Mouse (Mus musculus): ENCODE results near the gene Glis2. TPM values are rescaled to one million over a fixed set of nuclear protein-coding genes. Genes with fewer than 3 reads are reported as not detected.

Glis2 gene
- polyA plus RNA-seq (2016; fragmentation: Nextera tagmentation; extraction: Ambion mirVana), result 28.4 and 32.6 TPM in 2 replicates

- Histone ChIP-seq H3K27me3 (no peaks in the 10 kb centered on the region), H3K27ac (peak within 1 kb of the TSS; percentile 97), H3K36me3 (peaks cover 13% of the 10 kb centered on the region), H3K4me3 (replicated peaks) (peak within 1 kb of the TSS; percentile 89), H3K9ac (replicated peaks) (peak within 1 kb of the TSS; percentile 95), H3K4me1 (replicated peaks) (peaks cover 64% of the 10 kb centered on the region), H3K9me3 (no peaks in the 10 kb centered on the region), H3K4me2 (peak within 1 kb of the TSS; percentile 99)
- WGBS, result under 1% methylated on average over 46 of the region's 74 CpGs
- ATAC-seq (ENCODE audit: insufficient number of reproducible peaks, insufficient read depth, low FRiP score, low TSS enrichment, low read depth), result peak; percentile 82
Observed at GRCm38 (mm10) chr16:4593971-4594813, at the start of gene Glis2. Gene Glis2 (plus strand): TSS chr16:4594713.

- no peak overlapping the region for H3K4me2 ChIP-seq
- H3K4me3 ChIP-seq (replicated peaks), result no peak overlapping the region
- WGBS, result 78% methylated on average over 9 of the region's 9 CpGs
- no peak overlapping the region for H3K9ac ChIP-seq (replicated peaks)
- no peak for ATAC-seq (ENCODE audit: insufficient number of reproducible peaks, insufficient read depth, low FRiP score, low TSS enrichment, low read depth)
- H3K4me1 ChIP-seq (replicated peaks), result peaks cover 6% of the 10 kb centered on the region
- no peak overlapping the region for H3K27ac ChIP-seq
- no peaks in the 10 kb centered on the region for H3K9me3 ChIP-seq
- no peaks in the 10 kb centered on the region for H3K27me3 ChIP-seq
- peaks cover 53% of the 10 kb centered on the region for H3K36me3 ChIP-seq
Observed at GRCm38 (mm10) chr16:4544845-4545244, 49.7 kb upstream of the Glis2 start.

GRCm38 (mm10) chr16:4546838-4547237 is 47.7 kb upstream of the Glis2 start:
- Histone ChIP-seq H3K27ac (no peak overlapping the region), H3K4me2 (no peak overlapping the region), H3K9ac (replicated peaks) (no peak overlapping the region), H3K27me3 (no peaks in the 10 kb centered on the region), H3K9me3 (no peaks in the 10 kb centered on the region), H3K36me3 (peaks cover 67% of the 10 kb centered on the region), H3K4me1 (replicated peaks) (peaks cover 9% of the 10 kb centered on the region), H3K4me3 (replicated peaks) (no peak overlapping the region)
- no peak for ATAC-seq (ENCODE audit: insufficient number of reproducible peaks, insufficient read depth, low FRiP score, low TSS enrichment, low read depth)
- 93% methylated on average over 8 of the region's 8 CpGs for WGBS

- peaks cover 68% of the 10 kb centered on the region for H3K36me3 ChIP-seq
- H3K4me2 ChIP-seq, result no peak overlapping the region
- no peaks in the 10 kb centered on the region for H3K27me3 ChIP-seq
- H3K4me3 ChIP-seq (replicated peaks), result no peak overlapping the region
- H3K27ac ChIP-seq, result no peak overlapping the region
- no peak overlapping the region for H3K9ac ChIP-seq (replicated peaks)
- no peak for ATAC-seq (ENCODE audit: insufficient number of reproducible peaks, insufficient read depth, low FRiP score, low TSS enrichment, low read depth)
- no peaks in the 10 kb centered on the region for H3K9me3 ChIP-seq
- 92% methylated on average over 5 of the region's 5 CpGs for WGBS
- peaks cover 12% of the 10 kb centered on the region for H3K4me1 ChIP-seq (replicated peaks)
Observed at GRCm38 (mm10) chr16:4547611-4548010, 46.9 kb upstream of the Glis2 start.

GRCm38 (mm10) chr16:4548953-4549688 is 45.4 kb upstream of the Glis2 start:
- Histone ChIP-seq H3K9me3 (no peaks in the 10 kb centered on the region), H3K4me2 (no peak overlapping the region), H3K27ac (no peak overlapping the region), H3K27me3 (no peaks in the 10 kb centered on the region), H3K36me3 (peaks cover 68% of the 10 kb centered on the region), H3K4me3 (replicated peaks) (no peak overlapping the region), H3K4me1 (replicated peaks) (peaks cover 27% of the 10 kb centered on the region), H3K9ac (replicated peaks) (no peak overlapping the region)
- ATAC-seq (ENCODE audit: insufficient number of reproducible peaks, insufficient read depth, low FRiP score, low TSS enrichment, low read depth), result no peak
- 85% methylated on average over 18 of the region's 18 CpGs for WGBS

GRCm38 (mm10) chr16:4551056-4551455 is 43.5 kb upstream of the Glis2 start:
- H3K27ac ChIP-seq, result no peak overlapping the region
- no peak overlapping the region for H3K4me3 ChIP-seq (replicated peaks)
- peaks cover 34% of the 10 kb centered on the region for H3K4me1 ChIP-seq (replicated peaks)
- H3K36me3 ChIP-seq, result peaks cover 55% of the 10 kb centered on the region
- H3K9ac ChIP-seq (replicated peaks), result no peak overlapping the region
- WGBS, result 36% methylated on average over 13 of the region's 13 CpGs
- H3K4me2 ChIP-seq, result no peak overlapping the region
- H3K27me3 ChIP-seq, result no peaks in the 10 kb centered on the region
- no peaks in the 10 kb centered on the region for H3K9me3 ChIP-seq
- ATAC-seq (ENCODE audit: insufficient number of reproducible peaks, insufficient read depth, low FRiP score, low TSS enrichment, low read depth), result no peak

- Histone ChIP-seq H3K9ac (replicated peaks) (no peak overlapping the region), H3K9me3 (no peaks in the 10 kb centered on the region), H3K4me2 (peak overlapping the region; percentile 37; the same call in 1 of the 2 replicates), H3K4me3 (replicated peaks) (no peak overlapping the region), H3K4me1 (replicated peaks) (peaks cover 42% of the 10 kb centered on the region), H3K36me3 (peaks cover 49% of the 10 kb centered on the region), H3K27me3 (no peaks in the 10 kb centered on the region), H3K27ac (peak overlapping the region; percentile 95)
- ATAC-seq (ENCODE audit: insufficient number of reproducible peaks, insufficient read depth, low FRiP score, low TSS enrichment, low read depth), result no peak
- 86% methylated on average over 12 of the region's 12 CpGs for WGBS
Observed at GRCm38 (mm10) chr16:4551885-4552284, 42.6 kb upstream of the Glis2 start.

GRCm38 (mm10) chr16:4552829-4553550 is 41.5 kb upstream of the Glis2 start:
- Histone ChIP-seq H3K27me3 (no peaks in the 10 kb centered on the region), H3K4me2 (peak overlapping the region; percentile 37), H3K4me1 (replicated peaks) (peaks cover 52% of the 10 kb centered on the region), H3K4me3 (replicated peaks) (peak overlapping the region; percentile 14), H3K9ac (replicated peaks) (peak overlapping the region; percentile 9; the same call in 1 of the 2 replicates), H3K9me3 (no peaks in the 10 kb centered on the region), H3K36me3 (peaks cover 40% of the 10 kb centered on the region), H3K27ac (peak overlapping the region; percentile 95)
- WGBS, result 9% methylated on average over 6 of the region's 6 CpGs
- peak; percentile 70 for ATAC-seq (ENCODE audit: insufficient number of reproducible peaks, insufficient read depth, low FRiP score, low TSS enrichment, low read depth)

- H3K36me3 ChIP-seq, result peaks cover 20% of the 10 kb centered on the region
- H3K4me2 ChIP-seq, result no peak overlapping the region
- H3K9ac ChIP-seq (replicated peaks), result no peak overlapping the region
- peaks cover 57% of the 10 kb centered on the region for H3K4me1 ChIP-seq (replicated peaks)
- H3K27ac ChIP-seq, result no peak overlapping the region
- no peaks in the 10 kb centered on the region for H3K27me3 ChIP-seq
- no peak for ATAC-seq (ENCODE audit: insufficient number of reproducible peaks, insufficient read depth, low FRiP score, low TSS enrichment, low read depth)
- H3K9me3 ChIP-seq, result no peaks in the 10 kb centered on the region
- H3K4me3 ChIP-seq (replicated peaks), result no peak overlapping the region
- 91% methylated on average over 1 of the region's 1 CpGs for WGBS
Observed at GRCm38 (mm10) chr16:4555555-4555954, 39.0 kb upstream of the Glis2 start.

- H3K9ac ChIP-seq (replicated peaks), result peak overlapping the region; percentile 84
- no peaks in the 10 kb centered on the region for H3K9me3 ChIP-seq
- peaks cover 54% of the 10 kb centered on the region for H3K4me1 ChIP-seq (replicated peaks)
- peak overlapping the region; percentile 79 for H3K4me2 ChIP-seq
- no peaks in the 10 kb centered on the region for H3K27me3 ChIP-seq
- no peak for ATAC-seq (ENCODE audit: insufficient number of reproducible peaks, insufficient read depth, low FRiP score, low TSS enrichment, low read depth)
- peaks cover 7% of the 10 kb centered on the region; the same call in 1 of the 2 replicates for H3K36me3 ChIP-seq
- 65% methylated on average over 1 of the region's 1 CpGs for WGBS
- peak overlapping the region; percentile 95 for H3K27ac ChIP-seq
- peak overlapping the region; percentile 79 for H3K4me3 ChIP-seq (replicated peaks)
Observed at GRCm38 (mm10) chr16:4557085-4557484, 37.4 kb upstream of the Glis2 start.

- no peaks in the 10 kb centered on the region for H3K27me3 ChIP-seq
- H3K4me1 ChIP-seq (replicated peaks), result peaks cover 45% of the 10 kb centered on the region
- H3K36me3 ChIP-seq, result peaks cover 7% of the 10 kb centered on the region; the same call in 1 of the 2 replicates
- peak overlapping the region; percentile 79 for H3K4me2 ChIP-seq
- peak; percentile 26; the same call in 1 of the 2 replicates for ATAC-seq (ENCODE audit: insufficient number of reproducible peaks, insufficient read depth, low FRiP score, low TSS enrichment, low read depth)
- H3K4me3 ChIP-seq (replicated peaks), result peak overlapping the region; percentile 79
- H3K9ac ChIP-seq (replicated peaks), result peak overlapping the region; percentile 84
- WGBS, result under 1% methylated on average over 19 of the region's 19 CpGs
- H3K9me3 ChIP-seq, result no peaks in the 10 kb centered on the region
- H3K27ac ChIP-seq, result peak overlapping the region; percentile 95
Observed at GRCm38 (mm10) chr16:4557949-4558348, 36.6 kb upstream of the Glis2 start.
